Mouse (Mus musculus) CD4-positive, CD25-positive, alpha-beta regulatory T cell, adult 9 weeks (primary cell): ENCODE measurements around the gene 1700037H04Rik. TPM values are rescaled to one million over a fixed set of nuclear protein-coding genes. Genes with fewer than 3 reads are reported as not detected.

Experiments
- polyA plus RNA-seq: library from polyadenylated mRNA; unstranded; fragments of 100-300 nt; shearing (Covaris generic); gene quantifications from one replicate; pipeline ENCODE4 v1.2.1, GENCODE M21; 2017

Gene 1700037H04Rik
- polyA plus RNA-seq: 49.0 TPM

GRCm38 (mm10) chr2:131159938-131160581 is at the start of gene 1700037H04Rik:
Gene 1700037H04Rik, minus strand, starts transcription at chr2:131160081.

GRCm38 (mm10) chr2:131206778-131207177 is 46.9 kb upstream of the 1700037H04Rik start, which contains the start of gene Ap5s1:
Gene Ap5s1, plus strand, starts transcription at chr2:131207078.

GRCm38 (mm10) chr2:131186771-131187601 is 27.1 kb upstream of the 1700037H04Rik start, which contains the start of the genes Cdc25b and Spef1:
Gene Cdc25b, plus strand, starts transcription at chr2:131186949.
Gene Spef1, minus strand, starts transcription at chr2:131187282.

GRCm38 (mm10) chr2:131179990-131180587 is 20.2 kb upstream of the 1700037H04Rik start, which contains the start of gene Cenpb:
Gene Cenpb, minus strand, starts transcription at chr2:131180067.

GRCm38 (mm10) chr2:131132930-131133547 is 26.8 kb downstream of the 1700037H04Rik start, which contains the start of gene Gm11037:
Gene Gm11037, plus strand, starts transcription at chr2:131133497.

GRCm38 (mm10) chr2:131127161-131127730 is 32.6 kb downstream of the 1700037H04Rik start, which contains the start of gene Hspa12b:
Gene Hspa12b, plus strand, starts transcription at chr2:131127280.

Other genes with a start within 250 kb of the 1700037H04Rik start
- gene Gfra4, start 117.0 kb downstream of the 1700037H04Rik start, polyA plus RNA-seq: not detected
- not detected for gene Adam33, start 96.3 kb downstream of the 1700037H04Rik start, polyA plus RNA-seq
- gene Siglec1, start 73.3 kb downstream of the 1700037H04Rik start, polyA plus RNA-seq: 0.10 TPM
- gene Hspa12b, start 32.8 kb downstream of the 1700037H04Rik start, polyA plus RNA-seq: not detected
- gene Gm11037, start 26.6 kb downstream of the 1700037H04Rik start, polyA plus RNA-seq: not detected
- gene Cenpb, start 20.0 kb upstream of the 1700037H04Rik start, polyA plus RNA-seq: 2.1 TPM
- gene Cdc25b, start 26.9 kb upstream of the 1700037H04Rik start, polyA plus RNA-seq: 102 TPM
- gene Spef1, start 27.2 kb upstream of the 1700037H04Rik start, polyA plus RNA-seq: not detected
- 25.5 TPM for gene Ap5s1, start 47.0 kb upstream of the 1700037H04Rik start, polyA plus RNA-seq
- 32.7 TPM for gene Mavs, start 74.0 kb upstream of the 1700037H04Rik start, polyA plus RNA-seq
- gene Pank2, start 102.4 kb upstream of the 1700037H04Rik start, polyA plus RNA-seq: 7.5 TPM
- gene Rnf24, start 192.8 kb upstream of the 1700037H04Rik start, polyA plus RNA-seq: 0.91 TPM